Mouse (Mus musculus) MEL (cell line): Measurements from ENCODE around the gene Pard3.

Experiments
- CHD1 ChIP-seq: IDR thresholded peaks from 2 replicates; pipeline ENCODE4 v1.6.1; 2012; ENCODE audit warnings: low read depth, mild to moderate bottlenecking, inconsistent platforms, low read length, improper control_type of control experiment
- CTCF ChIP-seq, 3 experiments: IDR thresholded peaks in 2 of 3; conservative IDR thresholded peaks in 1 of 3; 2 replicates each; pipeline ENCODE4 v1.5.1; 2011 to 2012; ENCODE audit warnings: low read length in 3 of 3, low read depth in 2 of 3, mild to moderate bottlenecking in 2 of 3, improper control_type of control experiment in 1 of 3, inconsistent platforms in 1 of 3, mixed read lengths in 1 of 3, moderate library complexity in 1 of 3; ENCODE audit not compliant: control insufficient read depth in 1 of 3, insufficient read depth in 1 of 3, poor library complexity in 1 of 3, severe bottlenecking in 1 of 3
- E2F4 ChIP-seq: IDR thresholded peaks from 2 replicates; pipeline ENCODE4 v1.6.1; 2011; ENCODE audit warnings: low read depth, low read length, improper control_type of control experiment, borderline replicate concordance
- EP300 ChIP-seq, 2 experiments: IDR thresholded peaks; 2 replicates each; pipeline ENCODE4 v1.6.1; 2011; ENCODE audit warnings: improper control_type of control experiment in 2 of 2, low read length in 2 of 2, low read depth in 1 of 2, mild to moderate bottlenecking in 1 of 2
- ETS1 ChIP-seq: IDR thresholded peaks from 2 replicates; pipeline ENCODE4 v1.6.1; 2012; ENCODE audit warnings: low read depth, mild to moderate bottlenecking, inconsistent platforms, low read length, improper control_type of control experiment, moderate library complexity
- GATA1 ChIP-seq: IDR thresholded peaks from 2 replicates; pipeline ENCODE4 v1.6.1; 2011; ENCODE audit warnings: low read depth, low read length, improper control_type of control experiment
- JUND ChIP-seq: IDR thresholded peaks from 2 replicates; pipeline ENCODE4 v1.6.1; 2011; ENCODE audit warnings: low read depth, mild to moderate bottlenecking, improper control_type of control experiment, low read length
- NRF1 ChIP-seq: IDR thresholded peaks from 2 replicates; pipeline ENCODE4 v1.6.1; 2014; ENCODE audit warnings: low read depth, mild to moderate bottlenecking, inconsistent platforms, low read length, improper control_type of control experiment, moderate library complexity; ENCODE audit not compliant: poor library complexity, insufficient read depth, severe bottlenecking
- POLR2A ChIP-seq, 2 experiments: IDR thresholded peaks; 2 replicates each; pipeline ENCODE4 v1.6.1; 2011 to 2012; ENCODE audit warnings: low read length in 2 of 2, mild to moderate bottlenecking in 2 of 2, control low read depth in 1 of 2, improper control_type of control experiment in 1 of 2, low read depth in 1 of 2, moderate library complexity in 1 of 2; ENCODE audit not compliant: control insufficient read depth in 1 of 2, insufficient read depth in 1 of 2, poor library complexity in 1 of 2
- POLR2AphosphoS5 ChIP-seq: IDR thresholded peaks from 2 replicates; pipeline ENCODE4 v1.6.1; 2012; ENCODE audit warnings: low read depth, borderline replicate concordance, mild to moderate bottlenecking, inconsistent platforms, low read length, moderate library complexity, mixed read lengths
- TAL1 ChIP-seq: IDR thresholded peaks from 2 replicates; pipeline ENCODE4 v1.6.1; 2012; ENCODE audit warnings: mild to moderate bottlenecking, inconsistent platforms, low read length, moderate library complexity, mixed read lengths
- UBTF ChIP-seq: IDR thresholded peaks from 2 replicates; pipeline ENCODE4 v1.6.1; 2012; ENCODE audit warnings: low read depth, mild to moderate bottlenecking, inconsistent platforms, low read length, improper control_type of control experiment, moderate library complexity, borderline replicate concordance; ENCODE audit not compliant: insufficient read depth
- ZC3H11A ChIP-seq: IDR thresholded peaks from 2 replicates; pipeline ENCODE4 v1.6.1; 2012; ENCODE audit warnings: low read depth, mild to moderate bottlenecking, inconsistent platforms, low read length, improper control_type of control experiment
- ZNF384 ChIP-seq: IDR thresholded peaks from 2 replicates; pipeline ENCODE4 v1.6.1; 2012; ENCODE audit warnings: low read depth, mild to moderate bottlenecking, inconsistent platforms, low read length, improper control_type of control experiment

- TF ChIP-seq CTCF (IDR thresholded peaks at IDR 0.05 in 2 of 3, conservative IDR thresholded peaks at IDR 0.05 in 1 of 3; ENCODE audit: control insufficient read depth in 1 of 3, insufficient read depth in 1 of 3, low read depth in 2 of 3, low read length in 3 of 3, poor library complexity in 1 of 3, severe bottlenecking in 1 of 3) (no peak), ETS1 (no peak), EP300 (IDR thresholded peaks at IDR 0.05; ENCODE audit: low read depth in 1 of 2, low read length in 2 of 2) (no peak), JUND (no peak), ZC3H11A (no peak), CHD1 (no peak), TAL1 (no peak), POLR2A (IDR thresholded peaks at IDR 0.05; ENCODE audit: control insufficient read depth in 1 of 2, insufficient read depth in 1 of 2, low read depth in 1 of 2, low read length in 2 of 2, poor library complexity in 1 of 2) (no peak), GATA1 (no peak), POLR2AphosphoS5 (no peak), NRF1 (no peak), ZNF384 (no peak), E2F4 (no peak), UBTF (no peak)
These were observed 150.6 kb downstream of the Pard3 start for GRCm38 (mm10) chr8:127214338-127214737.
